Mouse (Mus musculus) layer of hippocampus, adult 2 months (tissue): ENCODE results near the gene Scd4. TPM values are rescaled to one million over a fixed set of nuclear protein-coding genes. Genes with fewer than 3 reads are reported as not detected.
A peak's percentile ranks its signal among the peaks of the same experiment; 100 is the strongest.
"Not testable (repeated sequence)": the region's sequence is repeated elsewhere in the genome, so short reads cannot be mapped to it uniquely, and the experiment has no call there.

ENCODE experiments used
- DNase-seq, 2 experiments: peaks; one replicate each; pipeline ENCODE4 v3.0.0; 2022; ENCODE audit warnings: low spot score in 2 of 2
- H3K27ac ChIP-seq: fragments of 200-600 bp; 2 replicates; pipeline ENCODE4 v1.8.1; 2022
- H3K4me3 ChIP-seq: fragments of 200-600 bp; 2 replicates; pipeline ENCODE4 v1.8.1; 2022; ENCODE audit warnings: mild to moderate bottlenecking
- CTCF ChIP-seq: fragments of 200-600 bp; conservative IDR thresholded peaks from 2 replicates; pipeline ENCODE4 v1.8.1; 2022; ENCODE audit warnings: antibody characterized with exemption, mild to moderate bottlenecking, moderate library complexity
- total RNA-seq, 2 experiments: library from RNA; stranded (reverse); gene quantifications; 2 replicates each; pipeline ENCODE4 v1.2.3; 2021

Scd4 gene
- total RNA-seq, 2 experiments from 2014 or later: 2.3 to 2.5 TPM

DNA sequence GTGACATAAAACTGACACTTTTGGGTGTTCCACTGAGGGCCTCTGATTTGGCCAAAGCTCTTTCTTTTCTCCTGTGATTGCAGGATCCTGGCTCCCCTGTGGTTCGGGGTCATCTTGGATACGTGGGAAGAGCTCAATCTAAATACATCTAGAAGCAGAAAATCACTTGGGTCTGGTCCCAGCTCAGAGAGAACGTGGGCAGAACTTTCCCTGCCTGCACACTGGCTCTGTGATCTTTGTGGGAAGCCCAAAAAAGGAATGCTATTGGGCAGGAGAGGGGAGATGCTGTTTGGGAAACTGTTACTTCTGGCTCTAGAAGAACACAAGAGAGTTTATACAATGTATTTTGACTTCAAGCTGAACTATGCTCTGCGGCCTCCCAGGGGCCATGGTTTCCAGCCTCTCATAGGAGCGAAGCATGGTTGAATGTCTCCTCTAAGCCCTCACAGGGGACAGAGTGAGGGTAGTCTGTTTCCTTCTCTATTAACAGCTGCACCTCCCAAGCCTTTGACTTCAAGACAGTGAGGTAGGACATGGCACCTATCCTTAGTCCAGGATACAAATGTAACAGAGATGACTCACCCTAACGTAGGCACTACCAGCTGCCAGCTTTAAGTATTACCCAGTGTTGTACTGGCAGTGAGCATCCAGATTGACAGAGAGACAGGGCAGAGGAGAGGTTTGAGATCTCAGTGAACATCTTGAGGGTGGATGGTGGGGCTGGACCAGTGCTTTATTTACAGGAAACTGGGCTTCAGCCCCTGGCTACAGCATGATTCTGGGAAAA lies 3.2 kb downstream of the Scd4 start:
- H3K27ac ChIP-seq: peak overlapping the region; percentile 37
- H3K4me3 ChIP-seq: no peak overlapping the region
- DNase-seq: no peak
- no peak for TF ChIP-seq CTCF

DNA sequence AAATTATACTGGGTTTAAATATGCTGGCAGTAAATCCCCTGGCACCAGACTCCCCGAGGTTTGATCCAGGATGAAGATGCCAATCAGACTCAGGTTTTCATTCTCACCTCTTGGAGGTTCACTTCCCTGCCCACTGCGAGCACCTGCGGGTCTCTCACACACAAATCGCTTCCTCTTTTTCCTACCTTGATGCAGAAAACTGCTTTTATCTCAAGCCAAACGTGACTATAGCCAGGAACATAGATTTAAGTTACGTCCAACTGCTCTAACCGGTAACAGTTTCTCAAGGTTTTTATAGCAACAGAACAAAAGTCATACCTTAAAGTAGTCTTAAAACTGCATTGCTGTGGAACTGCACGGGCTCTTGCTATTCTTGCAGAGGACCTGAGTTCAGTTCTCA lies 16.8 kb downstream of the Scd4 start:
- no peak for TF ChIP-seq CTCF
- H3K27ac ChIP-seq: no peak overlapping the region
- DNase-seq: no peak
- H3K4me3 ChIP-seq: no peak overlapping the region

DNA sequence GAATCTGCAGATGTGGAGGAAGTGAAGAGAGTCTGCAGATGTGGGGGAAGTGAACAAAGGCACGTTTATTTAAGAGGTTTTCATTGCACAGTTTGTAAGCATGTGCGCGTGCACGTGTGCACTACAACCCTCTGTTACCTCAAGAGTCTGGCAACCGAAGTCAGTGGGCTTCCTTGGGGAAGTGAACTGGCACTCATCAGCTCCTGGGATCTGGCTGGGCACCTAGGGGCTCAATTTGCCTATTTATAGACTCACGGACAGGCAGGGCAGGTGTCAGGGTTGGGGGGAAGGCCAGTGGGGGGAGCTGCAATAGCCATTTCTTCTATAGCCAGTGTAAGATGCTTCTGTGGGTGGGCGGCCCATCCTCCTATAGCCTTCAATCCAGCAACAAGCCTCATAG lies 18.9 kb downstream of the Scd4 start:
- no peak overlapping the region for H3K4me3 ChIP-seq
- no peak for DNase-seq
- no peak for TF ChIP-seq CTCF
- H3K27ac ChIP-seq: no peak overlapping the region

DNA sequence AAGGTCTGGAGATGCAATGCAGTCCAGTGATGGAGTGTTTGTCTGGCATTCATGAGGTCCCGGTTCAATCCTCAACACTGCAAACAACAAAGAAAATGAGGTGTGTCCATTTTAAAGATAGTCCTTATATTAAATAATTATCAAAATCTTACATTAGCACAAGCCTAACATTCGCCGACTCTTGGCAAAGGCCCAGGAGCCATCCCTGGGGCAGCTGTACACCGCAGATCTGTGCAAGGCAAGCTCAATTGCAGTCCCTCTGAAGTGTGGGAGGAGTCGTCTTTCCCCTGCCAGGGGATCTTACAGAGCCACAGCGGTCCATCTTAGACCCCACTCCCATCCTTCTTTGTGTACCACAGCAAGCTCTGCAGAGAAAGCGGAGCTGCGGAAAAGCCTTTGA lies 25.8 kb downstream of the Scd4 start:
- Histone ChIP-seq H3K27ac (no peak overlapping the region), H3K4me3 (no peak overlapping the region)
- DNase-seq: no peak
- no peak for TF ChIP-seq CTCF

DNA sequence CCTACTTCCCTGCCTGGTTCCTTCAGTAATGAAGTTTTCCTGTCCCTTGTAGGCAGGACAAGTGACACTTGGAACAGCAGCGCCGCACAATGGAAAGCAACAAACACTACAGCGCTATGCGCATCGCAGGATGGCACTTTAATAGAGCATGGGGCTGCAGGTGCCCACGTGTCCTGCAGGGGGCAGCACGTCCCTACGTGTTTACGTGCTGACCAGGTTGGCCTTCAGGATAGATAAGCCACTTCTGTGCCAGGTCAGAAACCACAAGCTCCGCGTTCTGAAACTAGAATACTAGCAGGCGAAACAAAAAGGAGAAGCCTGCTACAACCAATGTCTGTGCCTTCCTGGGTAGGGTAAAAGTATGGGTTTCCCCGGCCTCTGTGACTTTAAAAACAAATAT lies 30.6 kb downstream of the Scd4 start:
- H3K27ac ChIP-seq: no peak overlapping the region
- H3K4me3 ChIP-seq: no peak overlapping the region
- TF ChIP-seq CTCF: peak; percentile 91
- DNase-seq: peak; percentile 56 to 70

DNA sequence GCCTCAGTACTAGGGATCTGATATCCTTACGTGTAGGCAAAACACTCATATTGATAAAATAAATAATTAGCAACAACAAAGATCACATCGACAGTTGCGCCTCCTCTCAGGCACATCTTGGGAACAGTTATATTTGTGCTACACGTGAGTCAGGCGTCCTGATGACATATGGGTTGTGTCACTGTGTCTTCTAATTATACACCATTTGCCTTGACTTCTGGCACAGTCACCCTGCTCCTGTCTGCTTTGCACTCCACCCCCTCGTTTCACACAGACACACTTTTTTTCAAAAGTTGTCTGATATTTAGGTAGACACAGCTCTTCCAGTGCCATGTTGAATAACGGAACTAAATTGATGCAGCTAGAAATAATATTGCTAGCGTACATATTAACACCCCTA lies 31.1 kb downstream of the Scd4 start:
- peak; percentile 10 to 21 for DNase-seq
- no peak overlapping the region for H3K27ac ChIP-seq
- no peak for TF ChIP-seq CTCF
- no peak overlapping the region for H3K4me3 ChIP-seq

DNA sequence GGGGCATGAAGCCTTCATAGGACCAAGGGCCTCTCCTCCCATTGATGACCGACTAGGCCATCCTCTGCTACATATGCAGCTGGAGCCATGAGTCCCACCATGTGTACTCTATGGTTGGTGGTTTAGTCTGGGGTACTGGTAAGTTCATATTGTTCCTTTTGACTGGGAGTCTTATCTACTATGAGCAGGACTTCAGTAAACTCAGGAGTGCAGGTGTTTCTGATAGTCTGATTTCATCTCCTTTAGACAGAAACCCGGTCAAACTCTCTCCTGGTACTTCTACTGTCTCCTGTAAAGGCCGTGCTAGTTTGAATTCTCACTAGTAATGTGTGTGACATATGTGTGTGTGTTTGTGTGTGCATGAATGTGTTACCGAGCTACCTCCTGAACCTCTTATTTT lies 32.8 kb downstream of the Scd4 start:
- H3K4me3 ChIP-seq: no peak overlapping the region
- TF ChIP-seq CTCF: no peak
- DNase-seq: no peak
- H3K27ac ChIP-seq: no peak overlapping the region

DNA sequence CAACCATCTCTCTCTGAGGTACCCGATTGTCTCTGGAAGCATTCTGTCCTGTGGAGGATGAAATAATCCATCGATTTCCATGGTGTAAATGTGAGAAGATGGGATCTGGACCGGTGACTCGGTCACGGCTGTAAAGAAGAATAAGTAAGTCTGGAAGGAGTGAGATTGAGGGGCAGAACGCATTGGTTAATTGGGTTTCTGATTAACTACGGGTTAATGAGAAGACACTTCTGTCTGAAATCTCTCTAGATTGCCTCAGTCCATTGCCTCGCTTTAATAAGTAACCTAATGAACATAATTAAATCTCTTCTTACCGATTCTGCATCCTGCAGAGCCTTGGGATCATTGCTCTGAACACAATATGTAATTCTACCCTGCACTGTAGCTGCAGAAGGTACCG lies 34.2 kb downstream of the Scd4 start:
- H3K4me3 ChIP-seq, DNase-seq: not testable (repeated sequence)

DNA sequence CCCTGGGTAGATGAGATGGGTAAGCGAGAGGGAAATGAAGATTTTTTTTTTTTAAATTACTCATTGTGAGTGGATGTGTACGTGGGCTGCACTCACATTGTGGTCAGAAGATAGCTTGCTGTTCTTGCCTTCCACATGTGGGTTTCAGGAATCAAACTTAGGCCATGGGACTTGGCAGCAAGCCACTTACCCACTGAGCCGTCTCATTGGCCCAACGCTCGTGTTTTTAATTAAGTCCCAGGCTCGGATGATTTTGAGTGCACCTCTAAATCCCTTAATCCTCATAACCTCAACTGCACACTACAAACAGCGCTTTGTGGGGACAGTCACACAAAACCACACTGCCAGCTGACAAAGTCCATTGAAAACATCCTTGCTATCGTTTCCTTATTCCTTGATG lies 36.5 kb downstream of the Scd4 start:
- no peak for TF ChIP-seq CTCF
- Histone ChIP-seq H3K27ac (no peak overlapping the region), H3K4me3 (no peak overlapping the region)
- no peak for DNase-seq

More for the DNA sequence above, 34.2 kb downstream of the Scd4 start:
- not testable (repeated sequence) for H3K27ac ChIP-seq

DNA sequence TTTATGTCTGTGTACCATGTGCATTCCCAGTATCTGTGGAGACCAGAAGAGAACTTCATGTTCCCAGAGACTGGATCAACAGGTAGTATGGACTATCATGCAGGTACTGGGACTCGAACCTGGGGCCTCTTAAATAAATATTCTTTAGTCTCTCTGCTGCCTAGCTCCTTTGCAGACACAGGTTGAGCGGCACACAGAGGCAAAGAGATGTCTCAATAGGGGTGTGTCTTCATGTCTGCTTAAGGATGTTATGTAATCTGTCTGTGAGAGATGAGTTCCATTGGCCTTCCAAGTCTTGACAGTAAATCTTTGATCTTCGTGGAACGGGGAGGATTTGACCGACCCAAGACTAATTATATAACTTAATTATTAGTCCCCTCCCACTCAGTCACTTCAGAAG lies 37.3 kb downstream of the Scd4 start:
- TF ChIP-seq CTCF: no peak
- Histone ChIP-seq H3K27ac (no peak overlapping the region), H3K4me3 (no peak overlapping the region)
- DNase-seq: no peak

DNA sequence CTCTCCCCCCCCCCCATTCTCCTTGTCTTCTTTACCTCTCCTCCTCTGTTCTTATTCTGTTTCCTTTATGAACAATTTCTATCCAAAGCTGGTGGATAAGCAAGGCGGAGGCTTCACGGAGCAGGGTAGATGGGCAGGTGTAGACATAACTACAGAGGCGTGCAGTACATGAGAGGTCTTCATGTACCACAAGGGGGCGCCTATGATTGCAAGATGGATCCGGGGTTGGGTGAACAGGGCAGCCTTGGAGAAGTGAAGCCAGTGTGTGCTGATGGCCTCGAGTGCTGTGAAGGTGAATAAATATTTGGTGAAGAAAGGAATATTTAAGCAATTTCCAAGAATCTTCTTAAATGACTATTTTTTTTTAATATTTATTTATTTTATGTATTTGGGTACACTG lies 40.1 kb downstream of the Scd4 start:
- DNase-seq: peak; percentile 64 to 86
- peak; percentile 85 for TF ChIP-seq CTCF
- Histone ChIP-seq H3K4me3 (no peak overlapping the region), H3K27ac (no peak overlapping the region)

DNA sequence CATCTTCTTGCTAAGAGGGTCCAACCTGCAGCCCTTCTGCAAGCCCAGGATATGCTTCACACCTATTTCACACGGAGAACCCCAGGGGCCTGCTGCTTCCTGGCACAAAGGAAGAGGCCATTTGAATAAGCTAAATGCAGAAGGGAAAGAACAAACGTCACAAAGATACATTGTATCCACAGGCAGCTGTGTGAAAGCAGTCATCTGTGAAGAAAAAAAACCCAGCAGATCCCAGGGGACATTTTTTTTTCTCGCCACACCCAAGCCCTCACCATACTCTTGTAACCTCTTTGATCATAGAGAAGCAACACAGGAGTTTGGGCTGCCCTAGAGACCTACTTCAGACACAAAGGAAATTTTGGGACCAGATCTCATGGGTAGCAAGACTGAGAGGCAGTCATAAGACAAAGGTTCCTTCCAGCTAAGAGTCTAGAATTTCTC lies 43.6 kb downstream of the Scd4 start:
- Histone ChIP-seq H3K4me3 (no peak overlapping the region), H3K27ac (no peak overlapping the region)
- DNase-seq: no peak
- no peak for TF ChIP-seq CTCF

DNA sequence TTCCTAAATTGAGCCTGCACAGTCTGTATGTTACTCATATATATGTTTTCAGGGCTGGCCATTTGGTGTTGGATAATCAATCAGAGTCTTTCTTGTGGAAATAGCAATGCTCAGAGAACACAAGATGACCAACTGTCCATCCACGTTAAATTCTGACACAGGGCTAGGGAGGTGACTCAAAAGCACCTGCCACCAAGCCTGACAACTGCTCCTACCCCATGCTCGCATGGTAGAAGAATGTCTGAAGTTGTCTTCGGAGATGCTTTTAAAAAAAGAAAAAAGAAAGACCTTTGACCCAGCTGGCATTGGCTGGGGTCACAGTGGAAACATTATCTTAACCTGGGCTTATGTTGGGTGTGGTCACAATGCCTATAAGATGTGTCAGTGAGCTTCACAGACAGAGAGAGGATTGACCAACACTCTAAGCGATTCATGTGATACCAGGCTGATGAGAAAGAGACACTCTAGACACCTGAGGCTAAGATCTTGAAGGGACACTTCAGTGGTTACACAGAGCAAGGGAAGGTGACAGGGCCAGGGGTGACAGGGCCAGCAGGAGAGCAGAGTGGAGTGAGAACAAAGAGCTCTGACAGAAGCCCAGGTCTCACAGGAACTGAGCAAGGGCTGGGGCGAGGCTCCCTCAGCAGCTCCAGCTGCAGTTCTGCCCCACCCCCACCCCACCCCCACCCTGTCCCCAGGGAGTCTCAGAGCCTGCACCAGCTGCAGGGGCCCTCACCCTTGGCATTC lies 44.9 kb downstream of the Scd4 start:
- Histone ChIP-seq H3K4me3 (no peak overlapping the region), H3K27ac (no peak overlapping the region)
- TF ChIP-seq CTCF: no peak
- no peak for DNase-seq

DNA sequence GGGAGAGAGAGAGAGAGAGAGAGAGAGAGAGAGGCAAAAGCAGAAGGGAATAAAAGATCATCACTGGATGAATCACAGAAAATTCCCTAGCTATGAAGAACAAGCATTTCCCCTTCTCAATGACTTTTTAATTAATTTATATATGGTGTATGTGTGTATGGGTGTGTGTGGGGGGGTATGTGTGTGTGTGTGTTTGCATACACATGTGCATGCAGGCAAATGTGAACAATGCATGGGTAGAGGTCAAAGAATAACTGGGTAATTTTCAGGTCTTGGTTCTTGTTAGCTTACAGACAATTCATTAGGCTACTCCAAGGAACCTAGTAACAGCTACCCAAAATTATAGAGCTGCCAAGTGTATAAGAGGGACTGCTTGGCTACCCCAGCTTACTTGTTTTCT lies 46.2 kb downstream of the Scd4 start:
- no peak for TF ChIP-seq CTCF
- H3K4me3 ChIP-seq: no peak overlapping the region
- no peak overlapping the region for H3K27ac ChIP-seq
- no peak for DNase-seq
